Comparison of ENCODE assay signal across 7 mouse cellular contexts in genomic region chr3:65929304-65929783, GRCm38 (mm10). TPM values are rescaled to one million over a fixed set of nuclear protein-coding genes. Genes with fewer than 3 reads are reported as not detected.
DNase-seq lines count a peak whose midpoint lies in the region; ATAC-seq and TF ChIP-seq lines count a peak whose summit lies in the region.

No protein-coding gene starts in this region.

- peak overlapping the region; percentile 43 for H3K4me2 ChIP-seq in embryonic facial prominence, embryonic 11.5 days (ENCODE audit: low read depth, low read length)
- H3K4me2 ChIP-seq in limb, embryonic 13.5 days (replicated peaks) = peak overlapping the region; percentile 55
- peak overlapping the region; percentile 32 for H3K4me2 ChIP-seq in midbrain, embryonic 15.5 days

- peak overlapping the region; percentile 20; the same call in 1 of the 2 replicates for H3K4me3 ChIP-seq in embryonic facial prominence, embryonic 11.5 days (ENCODE audit: low read depth, low read length)
- peak overlapping the region; percentile 36 for H3K4me3 ChIP-seq in heart, adult 2 months
- no peak overlapping the region for H3K4me3 ChIP-seq in kidney, adult 2 months (ENCODE audit: insufficient read depth, low read depth, low read length)
- H3K4me3 ChIP-seq in limb, embryonic 13.5 days = peak overlapping the region; percentile 24
- H3K4me3 ChIP-seq in midbrain, embryonic 15.5 days = no peak overlapping the region

- peak; percentile 96 for TF ChIP-seq EP300 in heart, adult 2 months (IDR thresholded peaks at IDR 0.05; ENCODE audit: insufficient read depth, low read depth, low read length)

- H3K4me1 ChIP-seq in embryonic facial prominence, embryonic 11.5 days (ENCODE audit: control insufficient read depth, insufficient read depth, low read length) = no peaks in the 10 kb centered on the region
- H3K4me1 ChIP-seq in heart, adult 2 months (ENCODE audit: control insufficient read depth, insufficient read depth, low read length) = peaks cover 12% of the 10 kb centered on the region
- H3K4me1 ChIP-seq in kidney, adult 2 months (ENCODE audit: control insufficient read depth, insufficient read depth, low read length) = peaks cover 20% of the 10 kb centered on the region
- peaks cover 28% of the 10 kb centered on the region for H3K4me1 ChIP-seq in limb, embryonic 13.5 days
- H3K4me1 ChIP-seq in midbrain, embryonic 15.5 days = peaks cover 14% of the 10 kb centered on the region

- peak; percentile 95 for TF ChIP-seq CTCF in heart, adult 2 months (IDR thresholded peaks at IDR 0.05)
- peak; percentile 90 for TF ChIP-seq CTCF in kidney, adult 2 months (conservative IDR thresholded peaks at IDR 0.05; ENCODE audit: insufficient read depth, insufficient read length, low read depth, low read length)

- H3K79me2 ChIP-seq in heart, adult 2 months (replicated peaks; ENCODE audit: control insufficient read depth, insufficient read depth, low read length) = no peaks in the 10 kb centered on the region

- H3K27me3 ChIP-seq in embryonic facial prominence, embryonic 11.5 days (ENCODE audit: control insufficient read depth, insufficient read depth, low read length) = no peaks in the 10 kb centered on the region
- no peaks in the 10 kb centered on the region for H3K27me3 ChIP-seq in heart, adult 2 months (ENCODE audit: control insufficient read depth, insufficient read depth, low read length)
- H3K27me3 ChIP-seq in kidney, adult 2 months (replicated peaks; ENCODE audit: control insufficient read depth, insufficient read depth, low read length) = no peaks in the 10 kb centered on the region
- no peaks in the 10 kb centered on the region for H3K27me3 ChIP-seq in limb, embryonic 13.5 days
- H3K27me3 ChIP-seq in midbrain, embryonic 15.5 days (replicated peaks) = no peaks in the 10 kb centered on the region

- WGBS in embryonic facial prominence, embryonic 11.5 days = under 1% methylated on average over 10 of the region's 10 CpGs
- 1% methylated on average over 10 of the region's 10 CpGs for WGBS in heart, adult 2 months
- 4% methylated on average over 10 of the region's 10 CpGs for WGBS in kidney, adult 2 months
- WGBS in limb, embryonic 13.5 days = 2% methylated on average over 10 of the region's 10 CpGs
- 2% methylated on average over 10 of the region's 10 CpGs for WGBS in midbrain, embryonic 15.5 days

- H3K36me3 ChIP-seq in embryonic facial prominence, embryonic 11.5 days (replicated peaks; ENCODE audit: control insufficient read depth, insufficient read depth, low read depth, low read length) = no peaks in the 10 kb centered on the region
- no peaks in the 10 kb centered on the region; the same call in 1 of the 2 replicates for H3K36me3 ChIP-seq in heart, adult 2 months (ENCODE audit: control insufficient read depth, insufficient read depth, low read length)
- H3K36me3 ChIP-seq in kidney, adult 2 months (ENCODE audit: control insufficient read depth, insufficient read depth, low read length) = no peaks in the 10 kb centered on the region
- no peaks in the 10 kb centered on the region for H3K36me3 ChIP-seq in limb, embryonic 13.5 days
- no peaks in the 10 kb centered on the region for H3K36me3 ChIP-seq in midbrain, embryonic 15.5 days (replicated peaks)

- H3K9me3 ChIP-seq in embryonic facial prominence, embryonic 11.5 days (replicated peaks; ENCODE audit: control insufficient read depth, low read length) = no peaks in the 10 kb centered on the region
- H3K9me3 ChIP-seq in limb, embryonic 13.5 days = no peaks in the 10 kb centered on the region
- no peaks in the 10 kb centered on the region for H3K9me3 ChIP-seq in midbrain, embryonic 15.5 days

- peak; percentile 50; the same call in 1 of the 2 replicates for TF ChIP-seq POLR2A in heart, adult 2 months (IDR thresholded peaks at IDR 0.05; ENCODE audit: insufficient read depth, low read depth, low read length)
- TF ChIP-seq POLR2A in kidney, adult 2 months (IDR thresholded peaks at IDR 0.05; ENCODE audit: low read depth, low read length) = no peak

- intact Hi-C loops in heart, adult 2 months (cut with DNase I) = loop anchor here (1.0 to 5.0 kb wide), 4 partner anchors 25 to 611 kb away; partner anchors contain the start of genes Lekr1 and Tiparp

- DNase-seq in adrenal gland, adult 8-10 months = peak; percentile 80
- DNase-seq in embryonic facial prominence, embryonic 11.5 days (ENCODE audit: low spot score) = peak; percentile 90
- peak; percentile 81 to 88 for DNase-seq in heart, adult 2 months
- DNase-seq in kidney, adult 2 months = peak; percentile 89
- peak; percentile 22 to 76 for DNase-seq in spleen, postnatal 10 days (ENCODE audit: low spot score in 2 of 2)

- peak; percentile 78 for ATAC-seq in embryonic facial prominence, embryonic 11.5 days (replicated peaks; ENCODE audit: insufficient number of reproducible peaks, low FRiP score, low TSS enrichment, low read depth)
- peak; percentile 62; the same call in 1 of the 2 replicates for ATAC-seq in limb, embryonic 13.5 days (ENCODE audit: low FRiP score, low read depth)
- peak; percentile 82 for ATAC-seq in midbrain, embryonic 15.5 days (replicated peaks)

- H3K9ac ChIP-seq in embryonic facial prominence, embryonic 11.5 days (replicated peaks; ENCODE audit: low read length) = peak overlapping the region; percentile 43
- peak overlapping the region; percentile 45 for H3K9ac ChIP-seq in heart, adult 2 months (ENCODE audit: low read depth, low read length)
- H3K9ac ChIP-seq in limb, embryonic 13.5 days = peak overlapping the region; percentile 55
- H3K9ac ChIP-seq in midbrain, embryonic 15.5 days = no peak overlapping the region

- H3K27ac ChIP-seq in embryonic facial prominence, embryonic 11.5 days (replicated peaks; ENCODE audit: low read depth, low read length) = no peak overlapping the region
- H3K27ac ChIP-seq in heart, adult 2 months = peak overlapping the region; percentile 69
- peak overlapping the region; percentile 67; the same call in 1 of the 2 replicates for H3K27ac ChIP-seq in kidney, adult 2 months (ENCODE audit: insufficient read depth, low read depth, low read length)
- no peak overlapping the region for H3K27ac ChIP-seq in limb, embryonic 13.5 days
- no peak overlapping the region for H3K27ac ChIP-seq in midbrain, embryonic 15.5 days

RNA-seq across cellular contexts. Expression of gene Ccnl1, which starts 28.7 kb away (rescaled TPM):
- total RNA-seq in adrenal gland, adult 8-10 months (2022) = 10 to 100 TPM; 53.2 to 91.9 (median 84.1) TPM
- polyA plus RNA-seq in embryonic facial prominence, embryonic 11.5 days (2014; fragmentation: Nextera tagmentation; extraction: Ambion mirVana) = 116 and 125 TPM in 2 replicates
- total RNA-seq in heart, adult 2 months (2021) = 10 to 100 TPM; 16.7 to 18.1 TPM
- polyA plus RNA-seq in heart, adult 2 months (2012; rRNA removed) = 17.8 and 24.6 TPM in 2 replicates
- polyA plus RNA-seq in kidney, adult 2 months (2012; rRNA removed) = 20.8 and 25.6 TPM in 2 replicates
- 118 and 120 TPM in 2 replicates for polyA plus RNA-seq in limb, embryonic 13.5 days (2015; fragmentation: Nextera tagmentation; extraction: Ambion mirVana)
- 68.6 and 69.9 TPM in 2 replicates for polyA plus RNA-seq in midbrain, embryonic 15.5 days (2015; fragmentation: Nextera tagmentation; extraction: Ambion mirVana)

Comparison
In these comparisons a context has a peak if more than half of its experiments do, and no peak if none do; other contexts are left out.
1. H3K27ac ChIP-seq: peak in heart, adult 2 months (single experiment) and kidney, adult 2 months (single experiment); none in embryonic facial prominence, embryonic 11.5 days (single experiment), limb, embryonic 13.5 days (single experiment) and midbrain, embryonic 15.5 days (single experiment).
2. H3K4me3 ChIP-seq: peak in embryonic facial prominence, embryonic 11.5 days (single experiment), heart, adult 2 months (single experiment) and limb, embryonic 13.5 days (single experiment); none in kidney, adult 2 months (single experiment) and midbrain, embryonic 15.5 days (single experiment).
3. Peak in every context shown above with its lines, with median percentiles within 50 percentile points of each other: DNase-seq, ATAC-seq and H3K4me2 ChIP-seq.